Mouse (Mus musculus) c-Kit-positive CD71-positive TER-119-negative erythroid progenitor cells, embryonic 14.5 days (primary cell): ENCODE measurements around the gene Taar7b.
A peak's percentile ranks its signal among the peaks of the same experiment; 100 is the strongest.

Experiments used
- DNase-seq: peaks from one replicate; pipeline ENCODE4 v3.0.0-alpha.2; 2013; ENCODE audit warnings: low read depth

Taar7b gene

GRCm38 (mm10) chr10:23999639-24000038, at the start of gene Taar7b:
Taar7b (plus strand) TSS chr10:23999939.
- DNase-seq, result no peak

DNA sequence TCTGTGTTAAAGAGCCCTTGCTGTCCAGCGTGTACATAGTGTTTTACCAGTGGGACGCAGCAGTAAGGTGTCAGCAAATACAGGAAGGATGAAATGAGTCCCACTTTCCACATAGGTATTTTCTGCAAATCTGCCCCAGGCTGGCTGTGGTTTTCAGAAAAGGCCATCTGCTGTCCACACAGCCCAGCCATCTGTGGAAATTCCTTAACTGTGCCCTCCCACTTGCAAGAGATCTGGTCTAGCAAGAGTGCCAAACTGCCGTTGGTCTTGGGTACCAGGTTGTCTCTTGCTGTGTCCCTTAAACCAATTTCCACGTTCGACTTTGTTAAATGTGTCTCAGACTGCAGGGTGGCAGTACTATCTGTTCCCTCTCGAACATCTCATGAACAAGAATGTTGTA, 48.0 kb upstream of the Taar7b start:
- no peak for DNase-seq

DNA sequence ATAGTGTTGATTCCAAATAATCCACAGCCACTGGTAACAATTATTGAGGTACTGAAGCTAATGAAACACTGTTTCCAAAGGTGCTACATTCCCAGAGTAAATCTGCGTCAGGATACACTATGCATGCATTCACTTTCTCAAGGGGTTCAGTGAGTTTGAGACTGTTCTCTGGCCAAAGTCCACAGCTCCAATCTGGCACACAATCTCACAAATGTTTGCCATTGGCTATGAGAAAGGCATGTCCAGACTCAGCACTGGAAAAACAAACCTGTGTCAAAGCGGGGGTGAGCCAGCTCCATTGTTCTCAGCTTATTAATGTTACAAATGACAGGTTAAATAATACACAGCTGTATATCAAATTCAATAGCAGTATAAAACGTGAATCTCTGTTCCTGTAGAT, 40.7 kb upstream of the Taar7b start:
- DNase-seq, result no peak

- no peak for DNase-seq
These were observed 39.3 kb upstream of the Taar7b start, which contains the start of gene Taar4 for GRCm38 (mm10) chr10:23960444-23960915. Taar4 (plus strand) TSS chr10:23960494.

- DNase-seq, result no peak
These were observed 36.3 kb upstream of the Taar7b start for GRCm38 (mm10) chr10:23963444-23963843.

DNA sequence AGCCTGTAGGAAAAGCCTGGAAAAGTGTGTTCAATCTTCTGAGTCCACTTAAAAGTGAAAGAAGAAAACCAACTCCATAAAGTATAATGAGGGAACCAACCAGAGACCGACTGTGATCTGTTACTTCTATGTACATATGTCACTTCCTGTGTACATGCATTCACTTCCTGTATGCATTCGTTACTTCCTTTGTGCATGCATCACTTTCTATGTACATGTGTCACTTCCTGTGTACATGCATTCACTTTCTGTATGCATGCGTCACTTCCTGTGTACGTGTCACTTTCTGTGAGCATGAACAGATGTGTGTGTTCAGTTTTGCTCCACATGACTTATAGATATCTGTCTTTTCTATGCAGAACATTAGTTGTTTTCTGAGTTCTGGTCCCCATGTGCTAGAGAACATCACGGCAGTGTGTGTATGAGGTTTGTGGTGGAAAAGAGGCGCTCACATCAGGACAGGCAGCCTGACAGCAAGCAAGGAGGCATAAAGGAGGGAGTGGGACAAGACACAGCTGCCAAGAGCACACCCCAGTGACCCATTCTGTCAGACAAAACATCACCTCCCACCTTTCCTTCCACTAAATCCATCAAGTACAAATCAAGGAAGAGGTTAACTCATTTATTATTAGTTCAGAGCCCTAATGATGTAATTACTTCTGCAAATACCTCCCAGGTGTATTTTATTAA, 34.7 kb upstream of the Taar7b start:
- no peak for DNase-seq

DNA sequence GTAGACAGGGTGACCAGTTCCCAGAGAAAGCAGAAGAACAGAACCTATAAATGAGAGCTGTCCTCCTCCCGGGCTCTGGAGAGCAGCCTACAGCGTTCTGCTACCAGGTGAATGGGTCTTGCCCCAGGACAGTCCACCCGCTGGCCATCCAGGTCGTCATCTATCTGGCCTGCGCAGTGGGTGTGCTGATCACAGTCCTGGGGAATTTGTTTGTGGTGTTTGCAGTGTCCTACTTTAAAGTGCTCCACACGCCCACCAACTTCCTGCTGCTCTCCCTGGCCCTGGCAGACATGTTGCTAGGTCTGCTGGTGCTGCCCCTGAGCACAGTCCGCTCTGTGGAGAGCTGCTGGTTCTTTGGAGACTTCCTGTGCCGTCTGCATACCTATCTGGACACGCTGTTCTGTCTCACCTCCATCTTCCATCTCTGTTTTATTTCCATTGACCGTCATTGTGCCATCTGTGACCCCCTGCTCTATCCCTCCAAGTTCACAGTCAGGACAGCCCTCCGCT, 29.0 kb upstream of the Taar7b start, which contains the start of gene Taar5:
Gene Taar5, plus strand, starts transcription at position 51 of the 510 bp plus-strand sequence.
- no peak for DNase-seq

DNA sequence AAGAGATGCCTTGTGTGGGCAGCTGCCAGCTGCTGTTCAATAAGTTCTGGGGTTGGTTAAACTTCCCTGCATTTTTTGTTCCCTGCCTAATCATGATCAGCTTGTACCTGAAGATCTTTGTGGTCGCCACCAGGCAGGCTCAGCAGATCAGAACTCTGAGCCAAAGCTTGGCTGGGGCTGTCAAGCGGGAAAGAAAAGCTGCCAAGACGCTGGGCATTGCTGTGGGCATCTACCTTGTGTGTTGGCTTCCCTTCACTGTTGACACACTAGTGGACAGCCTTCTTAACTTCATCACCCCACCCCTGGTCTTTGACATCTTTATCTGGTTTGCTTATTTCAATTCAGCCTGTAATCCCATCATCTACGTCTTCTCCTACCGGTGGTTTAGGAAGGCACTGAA, 28.5 kb upstream of the Taar7b start:
- DNase-seq, result no peak

GRCm38 (mm10) chr10:23977958-23978357, 21.8 kb upstream of the Taar7b start:
- DNase-seq, result no peak

DNA sequence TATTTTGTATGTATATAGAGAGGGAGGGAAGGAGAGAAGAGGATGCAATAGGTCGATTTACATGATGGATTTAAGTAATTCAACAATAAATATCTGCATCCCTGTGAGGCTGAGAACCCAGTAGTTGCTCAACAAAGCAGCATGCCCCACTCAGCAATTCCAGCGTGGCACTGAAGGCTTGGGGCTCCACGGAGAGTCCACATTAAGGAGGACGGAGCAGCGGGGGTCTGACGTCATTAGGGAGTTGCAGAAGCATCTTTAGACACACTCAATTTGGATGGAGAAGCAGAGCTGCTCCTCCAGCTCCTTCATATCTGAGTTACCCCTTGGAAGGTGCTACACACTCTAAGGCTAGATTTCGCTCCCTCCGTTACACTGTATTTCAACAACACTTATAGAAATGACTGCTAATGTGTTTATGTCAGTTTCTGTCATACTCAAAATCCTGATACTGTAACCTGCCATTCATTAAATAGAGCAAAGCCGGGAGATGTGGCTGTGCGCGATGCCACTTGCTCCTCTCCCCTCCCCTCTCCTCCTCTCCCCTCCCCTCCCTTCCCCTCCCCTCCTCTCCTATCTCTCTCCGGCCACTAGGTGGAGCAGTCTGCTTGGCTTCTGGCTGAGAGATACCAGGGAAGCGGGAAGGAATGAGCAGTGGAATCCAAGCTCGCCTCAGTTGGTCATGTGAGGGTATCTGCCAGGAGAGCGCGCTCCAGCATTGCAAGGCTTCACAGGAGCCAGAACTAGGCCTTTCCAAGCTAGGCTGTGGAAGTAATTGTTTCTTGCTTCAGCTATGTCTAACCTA, 20.6 kb upstream of the Taar7b start:
- peak; percentile 60 for DNase-seq

DNA sequence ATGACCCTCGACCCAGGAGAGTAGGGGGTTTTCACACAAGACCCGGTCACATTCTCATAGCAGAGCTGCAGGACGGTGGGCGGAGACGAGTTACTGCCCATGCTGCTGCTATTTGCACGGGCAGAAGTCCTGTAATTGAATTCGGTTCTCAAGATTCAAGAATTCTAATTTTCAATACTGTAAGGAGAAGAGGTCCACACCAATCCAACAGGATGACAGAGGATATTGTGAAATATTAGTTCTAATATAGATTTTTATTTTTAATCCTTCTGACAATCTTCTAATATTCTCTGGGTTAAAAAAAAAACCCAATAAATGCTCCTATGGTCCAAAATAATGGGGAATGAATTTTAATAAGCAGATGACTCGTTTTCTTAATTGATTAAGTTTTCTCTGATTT, 14.2 kb upstream of the Taar7b start, which contains the start of gene Taar6:
Gene Taar6, minus strand, starts transcription at position 101 of the 400 bp plus-strand sequence.
- DNase-seq, result no peak

GRCm38 (mm10) chr10:23986419-23986818, 13.3 kb upstream of the Taar7b start:
- no peak for DNase-seq

DNA sequence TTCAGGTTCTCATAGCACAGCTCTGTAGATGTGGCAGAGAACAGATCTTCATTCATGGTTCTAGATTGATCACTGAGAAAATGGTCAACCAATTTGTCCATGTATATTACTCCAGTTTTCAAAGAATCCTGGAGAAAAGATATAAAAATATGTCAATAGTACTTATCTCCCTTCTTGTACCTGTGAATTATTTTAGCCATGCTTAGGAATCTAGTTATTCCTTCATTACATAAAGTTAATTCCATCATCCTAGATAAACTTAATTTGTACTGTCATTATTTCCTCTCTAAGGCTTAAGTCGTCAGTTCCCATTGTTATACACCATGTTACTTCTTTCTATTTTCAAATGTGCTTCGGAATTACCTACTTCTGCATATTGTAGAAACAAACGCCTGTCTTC, 6.4 kb upstream of the Taar7b start, which contains the start of gene Taar7a:
Gene Taar7a, minus strand, starts transcription at position 101 of the 400 bp plus-strand sequence.
- no peak for DNase-seq

GRCm38 (mm10) chr10:24006442-24006841, 6.7 kb downstream of the Taar7b start:
- DNase-seq, result no peak

- peak; percentile 40 for DNase-seq
These were observed 7.3 kb downstream of the Taar7b start for GRCm38 (mm10) chr10:24007034-24007433.

- no peak for DNase-seq
These were observed 8.4 kb downstream of the Taar7b start for GRCm38 (mm10) chr10:24008143-24008542.

DNA sequence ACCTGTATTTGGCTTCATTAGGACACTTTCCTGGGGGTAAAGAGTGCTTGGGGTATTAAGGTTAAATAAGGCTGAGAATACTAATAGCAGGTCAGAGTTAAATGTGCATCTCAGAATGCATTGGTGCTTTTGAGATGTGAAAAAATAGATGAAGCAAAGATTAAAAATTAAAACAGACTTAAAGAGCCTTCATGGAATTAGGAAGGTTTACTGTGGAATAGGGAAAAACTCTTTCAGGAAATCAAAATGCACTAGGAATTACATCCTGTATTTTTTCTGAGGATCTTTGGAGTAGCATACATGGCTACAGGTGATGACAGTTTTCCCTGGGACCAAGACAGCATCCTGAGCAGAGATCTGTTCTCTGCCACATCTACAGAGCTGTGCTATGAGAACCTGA, 27.2 kb downstream of the Taar7b start, which contains the start of gene Taar7d:
Gene Taar7d, plus strand, starts transcription at position 301 of the 400 bp plus-strand sequence.
- DNase-seq, result no peak

GRCm38 (mm10) chr10:24031347-24031746, 31.6 kb downstream of the Taar7b start:
- DNase-seq, result no peak

DNA sequence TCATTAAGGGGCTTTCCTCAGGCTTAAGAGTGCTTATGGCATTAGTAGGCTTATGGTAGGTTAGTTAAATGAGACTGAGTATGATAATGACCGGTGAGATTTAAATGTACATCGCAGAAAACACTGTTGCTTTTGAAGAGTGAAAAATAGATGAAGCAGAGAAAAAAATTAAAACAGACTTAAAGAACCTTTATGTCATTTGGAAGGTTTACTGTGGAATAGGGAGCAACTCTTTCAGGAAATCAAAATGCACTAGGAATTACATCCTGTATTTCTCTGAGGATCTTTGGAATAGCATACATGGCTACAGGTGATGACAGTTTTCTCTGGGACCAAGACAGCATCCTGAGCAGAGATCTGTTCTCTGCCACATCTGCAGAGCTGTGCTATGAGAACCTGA, 37.6 kb downstream of the Taar7b start, which contains the start of gene Taar7e:
Gene Taar7e, plus strand, starts transcription at position 301 of the 400 bp plus-strand sequence.
- DNase-seq, result no peak

DNA sequence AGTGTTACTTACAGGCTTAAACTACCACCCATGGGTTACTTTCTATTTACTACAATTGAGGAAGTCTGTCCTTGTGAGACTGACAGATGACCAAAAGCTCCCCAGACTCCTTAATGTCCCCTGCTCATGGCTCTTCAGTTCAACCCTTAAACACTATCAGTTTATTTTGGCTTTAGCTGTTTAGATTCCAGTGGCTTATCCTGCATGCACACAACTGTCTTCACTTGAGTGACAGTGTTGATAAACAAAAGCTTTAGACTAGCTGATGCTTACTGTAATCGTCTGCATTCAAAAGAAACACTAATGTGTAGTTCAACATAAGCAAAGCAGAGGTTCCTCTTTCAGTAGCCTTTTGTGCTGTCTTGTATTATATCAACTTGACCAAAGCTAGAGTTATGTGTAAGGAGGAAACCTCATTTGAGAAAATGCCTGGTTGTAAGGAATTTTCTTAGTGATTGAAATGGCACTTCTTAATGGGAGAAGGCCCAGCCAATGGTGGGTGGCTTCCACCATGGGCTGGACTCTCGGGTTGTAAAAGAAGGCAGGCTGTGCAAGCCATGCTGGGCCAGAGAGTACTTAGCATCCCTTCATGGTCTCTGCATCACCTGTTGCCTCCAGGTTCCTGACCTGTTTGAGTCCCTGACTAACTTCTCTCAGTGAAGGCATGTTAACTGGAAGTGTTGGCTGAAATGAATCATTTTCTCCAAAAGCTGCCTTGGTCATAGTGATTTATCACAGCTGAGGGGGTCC, 40.6 kb downstream of the Taar7b start:
- DNase-seq, result peak; percentile 31

DNA sequence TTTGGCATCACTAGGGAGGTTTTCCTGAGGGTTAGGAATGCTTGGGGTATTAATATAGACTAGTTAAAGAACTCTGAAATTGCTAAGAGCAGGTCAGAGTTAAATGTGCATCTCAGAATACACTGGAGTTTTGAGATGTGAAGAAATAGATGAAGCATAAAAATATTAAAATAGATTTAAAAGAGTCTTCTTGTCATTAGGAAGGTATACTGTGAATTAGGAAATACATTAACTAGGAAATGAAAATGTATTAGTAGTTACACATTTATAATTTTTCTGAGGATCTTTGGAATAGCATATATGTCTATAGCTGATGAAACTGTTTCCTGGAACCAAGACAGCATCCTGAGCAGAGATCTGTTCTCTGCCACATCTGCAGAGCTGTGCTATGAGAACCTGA, 49.5 kb downstream of the Taar7b start, which contains the start of gene Taar7f:
Gene Taar7f, plus strand, starts transcription at position 301 of the 400 bp plus-strand sequence.
- DNase-seq, result no peak
